Mouse (Mus musculus) megakaryocyte, embryonic 14.5 days (primary cell): ENCODE results near the gene Klhl9. TPM values are rescaled to one million over a fixed set of nuclear protein-coding genes. Genes with fewer than 3 reads are reported as not detected.
"Not testable (repeated sequence)": the region's sequence is repeated elsewhere in the genome, so short reads cannot be mapped to it uniquely, and the experiment has no call there.

Experiments
- H3K27me3 ChIP-seq: replicated peaks from 2 replicates; pipeline ENCODE3; 2012; ENCODE audit warnings: inconsistent platforms
- H3K36me3 ChIP-seq: replicated peaks from 2 replicates; pipeline ENCODE3; 2012; ENCODE audit warnings: low read length, inconsistent platforms, mixed read lengths
- H3K4me1 ChIP-seq: 2 replicates; pipeline ENCODE4 v1.6.1; 2012; ENCODE audit warnings: inconsistent platforms
- H3K4me3 ChIP-seq: replicated peaks from 2 replicates; pipeline ENCODE3; 2012; ENCODE audit warnings: moderate library complexity, mild to moderate bottlenecking, inconsistent platforms
- H3K9me3 ChIP-seq: 2 replicates; pipeline ENCODE4 v1.6.1; 2012; ENCODE audit warnings: inconsistent platforms
- FLI1 ChIP-seq: IDR thresholded peaks from 2 replicates; pipeline ENCODE4 v1.6.1; 2012; ENCODE audit warnings: low read length, inconsistent platforms, mixed read lengths
- GATA1 ChIP-seq: IDR thresholded peaks from 3 replicates; pipeline ENCODE4 v1.6.1; 2012; ENCODE audit warnings: mixed read lengths, low read length, inconsistent platforms, borderline replicate concordance
- polyA plus RNA-seq: library from polyadenylated mRNA; stranded (reverse); fragments of >175 nt; gene quantifications from 2 replicates; pipeline ENCODE4 v1.2.3, GENCODE M21; 2012; ENCODE audit warnings: low replicate concordance; ENCODE audit not compliant: insufficient read depth

The Klhl9 gene
- 1.4 and 2.6 TPM in 2 replicates for polyA plus RNA-seq

DNA sequence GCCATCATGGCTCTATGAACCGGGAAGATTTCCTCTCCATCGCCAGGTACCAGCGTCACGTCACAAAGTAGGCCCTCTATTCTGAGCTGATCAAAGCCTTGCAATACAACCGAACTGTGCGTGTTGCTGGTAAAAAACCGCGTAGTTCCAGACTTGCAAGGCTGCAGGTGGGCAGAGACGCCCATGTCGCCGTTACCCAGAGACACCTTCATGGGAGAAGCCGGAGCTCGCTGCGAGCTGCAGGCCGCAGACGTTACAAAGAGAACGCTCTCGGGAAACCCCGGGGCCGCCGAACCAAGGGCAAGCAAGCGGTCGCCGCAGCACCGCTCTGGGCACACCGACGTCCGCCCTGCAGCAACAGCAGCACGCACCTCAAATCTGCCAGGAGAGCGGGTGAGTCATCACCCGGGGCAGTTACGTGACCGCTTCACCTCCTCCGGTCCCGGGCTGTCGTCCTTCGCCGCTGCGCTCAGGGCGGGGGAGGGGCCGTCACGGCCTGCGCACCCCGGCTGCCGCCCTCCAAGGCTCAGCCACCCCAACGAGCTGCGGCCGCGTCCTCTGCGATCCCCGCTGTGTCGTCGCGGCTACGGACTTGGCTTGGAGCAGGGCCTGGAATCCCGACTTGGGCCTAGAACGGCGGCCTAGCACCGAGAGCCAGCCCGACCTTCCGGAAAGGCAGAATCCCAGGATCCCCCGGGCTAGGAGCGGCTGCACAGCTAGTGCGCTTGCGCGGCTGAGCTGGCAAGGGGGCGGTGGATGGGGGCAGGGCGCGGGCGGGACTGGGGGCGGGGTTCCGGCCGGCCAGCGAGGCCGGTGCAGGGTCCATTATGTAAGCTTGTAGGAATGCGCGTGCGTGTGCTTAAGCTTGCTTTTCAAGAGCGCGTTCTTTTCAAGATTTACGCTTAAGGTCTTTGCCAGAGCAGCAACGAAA, at the start of gene Klhl9, which contains the start of gene Gm26566:
Klhl9 (minus strand) TSS at position 675 of the 931 bp plus-strand sequence.
Gm26566 (plus strand) TSS at position 15 of the 931 bp plus-strand sequence.
- H3K9me3 ChIP-seq: no peaks in the 10 kb centered on the region
- H3K36me3 ChIP-seq: peaks cover 32% of the 10 kb centered on the region
- peaks cover 42% of the 10 kb centered on the region for H3K4me1 ChIP-seq
- H3K27me3 ChIP-seq: no peaks in the 10 kb centered on the region
- peak within 1 kb of the TSS; percentile 99 for H3K4me3 ChIP-seq
- TF ChIP-seq GATA1 (no peak), FLI1 (no peak)

DNA sequence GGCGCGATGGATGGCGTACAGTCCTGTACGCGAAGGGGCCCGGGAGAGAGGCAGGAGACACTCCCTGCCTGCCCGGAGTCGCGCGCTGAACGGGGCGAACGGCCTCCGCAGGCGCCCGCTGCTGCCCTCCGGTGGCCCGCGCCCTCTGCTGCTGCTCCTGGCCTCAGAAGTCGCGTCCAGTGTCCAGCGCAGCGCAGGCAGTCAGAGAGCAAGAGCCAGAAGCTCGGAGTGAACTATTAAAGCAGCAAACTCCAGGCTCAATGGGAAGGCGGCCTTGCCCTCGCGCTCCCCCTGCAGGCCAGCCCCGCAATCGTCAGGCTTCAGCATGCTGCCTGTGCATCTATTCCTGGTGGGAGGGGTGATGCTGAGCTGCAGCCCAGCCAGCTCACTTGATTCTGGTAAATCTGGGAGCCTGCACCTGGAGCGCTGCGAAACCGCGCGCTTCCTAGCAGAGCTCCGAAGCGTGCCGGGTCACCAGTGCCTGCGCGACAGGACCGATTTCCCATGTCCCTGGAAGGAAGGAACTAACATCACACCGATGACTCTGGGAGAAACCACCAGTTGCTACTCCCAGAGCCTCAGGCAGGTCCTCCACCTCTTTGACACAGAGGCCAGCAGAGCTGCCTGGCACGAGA, 41.2 kb upstream of the Klhl9 start:
- not testable (repeated sequence) for H3K4me3 ChIP-seq, H3K4me1 ChIP-seq, H3K36me3 ChIP-seq, H3K9me3 ChIP-seq, H3K27me3 ChIP-seq

DNA sequence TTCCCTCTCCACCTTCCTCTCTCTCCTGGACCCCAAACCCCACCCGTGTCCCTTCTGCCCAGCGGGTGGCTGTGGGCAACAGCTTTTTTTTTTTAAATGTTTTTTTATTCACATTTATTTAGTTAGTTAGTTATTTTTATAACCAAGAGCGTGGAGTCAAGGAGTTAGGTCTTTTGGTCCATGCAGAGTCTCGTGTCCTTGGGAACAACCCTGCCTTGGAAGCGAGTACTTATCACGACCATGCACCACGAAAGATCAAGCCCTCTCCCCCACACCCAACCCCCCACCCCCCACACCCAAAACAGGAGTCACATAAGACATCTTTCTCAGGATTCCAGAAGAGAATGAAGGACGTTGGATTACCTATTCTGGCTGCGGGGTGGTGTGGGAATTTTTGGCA, 40.1 kb upstream of the Klhl9 start:
- not testable (repeated sequence) for H3K36me3 ChIP-seq, H3K4me1 ChIP-seq, H3K4me3 ChIP-seq, H3K9me3 ChIP-seq, H3K27me3 ChIP-seq

DNA sequence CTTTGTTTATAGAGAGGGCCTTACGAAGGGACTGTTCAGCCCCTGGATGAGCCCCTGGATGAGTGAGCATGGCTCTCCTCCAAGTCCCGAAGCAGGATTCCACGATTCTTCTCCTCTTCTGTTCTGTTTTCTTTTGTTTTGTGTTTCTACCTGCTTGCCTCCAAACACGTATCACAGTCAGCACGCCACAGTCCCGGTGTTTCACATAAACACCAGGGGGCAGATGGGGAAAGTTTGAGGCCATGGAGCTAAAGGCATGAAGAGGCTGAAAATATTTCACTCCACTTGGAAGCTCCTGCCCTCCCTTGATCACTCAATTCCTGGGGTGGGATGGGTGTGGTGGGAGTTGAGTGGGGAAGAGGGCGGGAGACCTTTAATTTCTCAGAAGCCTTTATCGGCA, 39.5 kb upstream of the Klhl9 start:
- not testable (repeated sequence) for H3K27me3 ChIP-seq, H3K4me3 ChIP-seq, H3K9me3 ChIP-seq, H3K4me1 ChIP-seq, H3K36me3 ChIP-seq

DNA sequence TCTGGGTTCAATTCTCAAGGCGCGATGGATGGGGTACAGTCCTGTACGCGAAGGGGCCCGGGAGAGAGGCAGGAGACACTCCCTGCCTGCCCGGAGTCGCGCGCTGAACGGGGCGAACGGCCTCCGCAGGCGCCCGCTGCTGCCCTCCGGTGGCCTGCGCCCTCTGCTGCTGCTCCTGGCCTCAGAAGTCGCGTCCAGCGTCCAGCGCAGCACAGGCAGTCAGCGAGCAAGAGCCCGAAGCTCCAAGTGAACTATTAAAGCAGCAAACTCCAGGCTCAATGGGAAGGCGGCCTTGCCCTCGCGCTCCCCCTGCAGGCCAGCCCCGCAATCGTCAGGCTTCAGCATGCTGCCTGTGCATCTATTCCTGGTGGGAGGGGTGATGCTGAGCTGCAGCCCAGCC, 38.2 kb upstream of the Klhl9 start:
- H3K36me3 ChIP-seq, H3K27me3 ChIP-seq, H3K4me3 ChIP-seq, H3K9me3 ChIP-seq, H3K4me1 ChIP-seq: not testable (repeated sequence)

DNA sequence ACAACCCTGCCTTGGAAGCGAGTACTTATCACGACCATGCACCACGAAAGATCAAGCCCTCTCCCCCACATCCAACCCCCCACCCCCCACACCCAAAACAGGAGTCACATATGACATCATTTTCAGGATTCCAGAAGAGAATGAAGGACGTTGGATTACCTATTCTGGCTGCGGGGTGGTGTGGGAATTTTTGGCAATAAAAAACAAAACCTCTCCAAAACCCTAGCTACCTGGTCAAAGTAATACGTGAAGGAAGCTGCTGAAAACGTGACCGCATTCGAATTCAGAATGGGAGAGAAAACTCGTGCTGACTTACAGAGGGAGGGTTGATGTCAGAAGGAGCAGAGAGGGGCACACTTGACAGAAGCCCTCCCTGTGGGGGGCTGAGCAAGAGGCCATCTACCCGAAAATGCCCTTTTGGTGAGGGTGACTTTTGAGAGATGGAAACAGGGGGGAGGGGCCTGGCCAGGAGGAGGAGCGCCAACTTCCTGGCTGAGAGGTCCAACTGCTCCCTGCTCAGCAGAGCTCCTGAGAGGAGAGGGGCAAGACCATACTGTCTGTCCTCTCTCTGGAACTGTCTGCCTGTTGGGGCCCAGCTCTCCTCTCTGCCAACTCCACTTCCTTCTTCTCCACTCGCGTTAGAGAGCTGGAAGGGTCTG, 37.5 kb upstream of the Klhl9 start, which contains the start of gene Gm13283:
Gm13283 (plus strand) TSS at position 510 of the 659 bp plus-strand sequence.
- H3K4me1 ChIP-seq, H3K4me3 ChIP-seq, H3K9me3 ChIP-seq, H3K36me3 ChIP-seq, H3K27me3 ChIP-seq: not testable (repeated sequence)

DNA sequence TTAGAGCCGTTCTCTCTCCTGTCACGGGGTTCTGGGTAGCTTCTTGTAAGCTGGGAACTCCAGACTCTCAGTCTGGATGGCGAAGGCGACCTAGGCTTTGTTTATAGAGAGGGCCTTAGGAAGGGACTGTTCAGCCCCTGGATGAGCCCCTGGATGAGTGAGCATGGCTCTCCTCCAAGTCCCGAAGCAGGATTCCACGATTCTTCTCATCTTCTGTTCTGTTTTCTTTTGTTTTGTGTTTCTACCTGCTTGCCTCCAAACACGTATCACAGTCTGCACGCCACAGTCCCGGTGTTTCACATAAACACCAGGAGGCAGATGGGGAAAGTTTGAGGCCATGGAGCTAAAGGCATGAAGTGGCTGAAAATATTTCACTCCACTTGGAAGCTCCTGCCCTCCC, 36.5 kb upstream of the Klhl9 start:
- not testable (repeated sequence) for H3K4me1 ChIP-seq, H3K9me3 ChIP-seq, H3K4me3 ChIP-seq, H3K36me3 ChIP-seq, H3K27me3 ChIP-seq

DNA sequence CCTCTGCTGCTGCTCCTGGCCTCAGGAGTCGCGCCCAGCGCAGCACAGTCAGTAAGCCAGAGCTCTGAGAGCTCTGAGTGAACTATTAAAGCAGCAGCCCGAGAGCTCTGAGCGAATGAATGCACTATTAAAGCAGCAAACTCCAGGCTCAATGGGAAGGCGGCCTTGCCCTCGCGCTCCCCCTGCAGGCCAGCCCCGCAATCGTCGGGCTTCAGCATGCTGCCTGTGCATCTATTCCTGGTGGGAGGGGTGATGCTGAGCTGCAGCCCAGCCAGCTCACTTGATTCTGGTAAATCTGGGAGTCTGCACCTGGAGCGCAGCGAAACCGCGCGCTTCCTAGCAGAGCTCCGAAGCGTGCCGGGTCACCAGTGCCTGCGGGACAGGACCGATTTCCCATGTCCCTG, 35.4 kb upstream of the Klhl9 start:
- H3K4me1 ChIP-seq, H3K9me3 ChIP-seq, H3K4me3 ChIP-seq, H3K36me3 ChIP-seq, H3K27me3 ChIP-seq: not testable (repeated sequence)

DNA sequence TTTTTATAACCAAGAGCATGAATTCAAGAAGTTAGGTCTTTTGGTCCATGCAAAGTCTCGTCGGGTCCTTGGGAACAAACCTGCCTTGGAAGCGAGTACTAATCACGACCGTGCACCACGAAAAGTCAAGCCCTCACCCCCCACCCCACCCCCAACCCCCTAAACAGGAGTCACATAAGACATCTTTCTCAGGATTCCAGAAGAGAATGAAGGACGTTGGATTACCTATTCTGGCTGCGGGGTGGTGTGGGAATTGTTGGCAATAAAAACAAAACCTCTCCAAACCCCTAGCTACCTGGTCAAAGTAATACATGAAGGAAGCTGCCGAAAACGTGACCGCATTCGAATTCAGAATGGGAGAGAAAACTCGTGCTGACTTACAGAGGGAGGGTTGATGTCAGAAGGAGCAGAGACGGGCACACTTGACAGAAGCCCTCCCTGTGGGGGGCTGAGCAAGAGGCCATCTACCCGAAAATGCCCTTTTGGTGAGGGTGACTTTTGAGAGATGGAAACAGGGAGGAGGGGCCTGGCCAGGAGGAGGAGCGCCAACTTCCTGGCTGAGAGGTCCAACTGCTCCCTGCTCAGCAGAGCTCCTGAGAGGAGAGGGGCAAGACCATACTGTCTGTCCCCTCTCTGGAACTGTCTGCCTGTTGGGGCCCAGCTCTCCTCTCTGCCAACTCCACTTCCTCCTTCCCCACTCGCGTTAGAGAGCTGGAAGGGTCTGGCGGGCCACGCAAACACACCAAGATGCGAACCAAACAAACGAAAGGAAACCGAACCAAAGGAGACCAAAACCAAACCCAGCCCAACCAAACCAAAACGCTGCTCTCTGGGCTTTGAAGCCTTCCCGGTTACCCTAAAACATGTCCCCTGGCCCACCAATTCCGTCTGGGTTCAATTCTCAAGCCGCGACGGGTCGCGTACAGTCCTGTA, 34.6 kb upstream of the Klhl9 start:
- H3K27me3 ChIP-seq, H3K36me3 ChIP-seq, H3K4me3 ChIP-seq, H3K4me1 ChIP-seq, H3K9me3 ChIP-seq: not testable (repeated sequence)

DNA sequence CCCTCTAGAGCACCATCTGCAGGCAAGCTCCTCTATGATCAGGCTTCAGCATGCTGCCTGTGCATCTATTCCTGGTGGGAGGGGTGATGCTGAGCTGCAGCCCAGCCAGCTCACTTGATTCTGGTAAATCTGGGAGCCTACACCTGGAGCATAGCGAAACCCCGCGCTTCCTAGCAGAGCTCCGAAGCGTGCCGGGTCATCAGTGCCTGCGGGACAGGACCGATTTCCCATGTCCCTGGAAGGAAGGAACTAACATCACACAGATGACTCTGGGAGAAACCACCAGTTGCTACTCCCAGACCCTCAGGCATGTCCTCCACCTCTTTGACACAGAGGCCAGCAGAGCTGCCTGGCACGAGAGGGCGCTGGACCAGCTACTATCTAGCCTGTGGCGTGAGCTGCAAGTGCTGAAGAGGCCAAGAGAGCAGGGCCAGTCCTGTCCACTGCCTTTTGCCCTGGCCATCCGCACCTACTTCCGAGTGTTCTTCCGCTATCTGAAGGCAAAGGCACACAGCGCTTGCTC, 32.6 kb upstream of the Klhl9 start, which contains the start of gene Gm13271:
Gm13271 (plus strand) TSS at position 51 of the 523 bp plus-strand sequence.
- H3K4me1 ChIP-seq, H3K27me3 ChIP-seq, H3K4me3 ChIP-seq, H3K9me3 ChIP-seq, H3K36me3 ChIP-seq: not testable (repeated sequence)
